Mouse (Mus musculus): Measurements from ENCODE around the gene Prox2. TPM values are rescaled to one million over a fixed set of nuclear protein-coding genes. Genes with fewer than 3 reads are reported as not detected.

Gene Prox2
- total and polyA plus RNA-seq, 2 experiments from 2014 or later, result 1.4 TPM

DNA sequence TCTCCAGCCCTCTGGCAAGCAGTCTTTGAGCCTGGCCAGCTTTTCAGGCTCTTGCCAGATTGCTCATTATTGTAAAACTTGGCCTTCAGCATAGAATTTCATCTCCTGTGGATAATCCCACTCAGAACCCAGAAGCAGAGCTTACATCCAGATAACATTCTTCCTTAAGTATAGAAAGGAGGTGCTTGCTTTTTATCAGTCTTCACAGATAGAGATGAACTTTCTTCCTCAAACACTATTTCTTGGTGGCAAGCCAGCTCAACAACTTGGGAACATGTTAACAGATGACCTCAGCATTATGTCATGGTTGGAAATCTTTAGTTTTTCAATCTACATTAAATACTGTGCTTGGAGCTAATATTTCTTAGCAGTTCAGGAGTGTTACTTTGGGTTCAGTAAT, 39.5 kb downstream of the Prox2 start:
- H3K27me3 ChIP-seq (ENCODE audit: insufficient read depth, low read length), result no peaks in the 10 kb centered on the region
- H3K4me1 ChIP-seq (ENCODE audit: insufficient read depth), result no peaks in the 10 kb centered on the region
- H3K9me3 ChIP-seq (ENCODE audit: low read length), result no peaks in the 10 kb centered on the region
- DNase-seq (no peak), ATAC-seq (no peak)
- H3K4me2 ChIP-seq (ENCODE audit: low read depth), result no peak overlapping the region
- H3K4me3 ChIP-seq (ENCODE audit: low read depth, low read length), result no peak overlapping the region
- no peak overlapping the region for H3K27ac ChIP-seq (ENCODE audit: low read depth, low read length)
- H3K9ac ChIP-seq, result no peak overlapping the region
- no peak for TF ChIP-seq CTCF (IDR thresholded peaks at IDR 0.05; ENCODE audit: low read depth)
- peaks cover 32% of the 10 kb centered on the region for H3K36me3 ChIP-seq (ENCODE audit: insufficient read depth)

DNA sequence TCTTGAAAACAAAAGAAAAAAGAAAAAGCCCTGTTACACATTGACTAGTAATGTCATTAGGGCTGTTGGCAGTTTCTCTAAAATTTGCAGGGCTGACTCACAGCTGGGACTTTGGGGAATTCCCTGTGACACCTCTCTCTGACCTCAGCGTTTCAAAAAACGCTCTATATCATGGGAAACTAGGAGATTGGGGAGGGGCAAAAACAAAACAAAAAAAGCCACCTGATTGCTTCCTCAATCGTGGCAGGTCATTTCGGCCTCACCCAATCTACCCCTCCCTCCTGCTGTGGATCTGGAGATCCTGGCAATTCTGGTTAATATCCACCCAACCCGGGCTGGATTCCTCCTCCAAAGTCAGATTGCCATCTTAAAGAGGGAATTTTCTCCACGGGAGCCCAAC, 59.3 kb downstream of the Prox2 start:
- Histone ChIP-seq H3K27me3 (ENCODE audit: insufficient read depth, low read length) (no peaks in the 10 kb centered on the region), H3K9ac (no peak overlapping the region), H3K27ac (ENCODE audit: low read depth, low read length) (no peak overlapping the region), H3K4me3 (ENCODE audit: low read depth, low read length) (no peak overlapping the region), H3K36me3 (ENCODE audit: insufficient read depth) (peaks cover 57% of the 10 kb centered on the region), H3K9me3 (ENCODE audit: low read length) (no peaks in the 10 kb centered on the region), H3K4me2 (ENCODE audit: low read depth) (no peak overlapping the region), H3K4me1 (ENCODE audit: insufficient read depth) (no peaks in the 10 kb centered on the region)
- ATAC-seq, result no peak
- WGBS, result 82% methylated on average over 6 of the region's 6 CpGs
- TF ChIP-seq CTCF (IDR thresholded peaks at IDR 0.05; ENCODE audit: low read depth), result no peak
- DNase-seq, result no peak

Other genes with a start within 250 kb of the Prox2 start
- 0.76 and 1.2 TPM in 2 replicates for gene Ltbp2, start 234.2 kb downstream of the Prox2 start, total RNA-seq (2014; rRNA removed)
- 0.10 and 0.51 TPM in 2 replicates for gene Ltbp2, start 234.2 kb downstream of the Prox2 start, polyA plus RNA-seq (2015; fragmentation: Nextera tagmentation; extraction: Ambion mirVana)
- gene Fcf1, start 139.9 kb downstream of the Prox2 start, total RNA-seq (2014; rRNA removed), result 38.6 and 44.5 TPM in 2 replicates
- 92.9 and 112 TPM in 2 replicates for gene Fcf1, start 139.9 kb downstream of the Prox2 start, polyA plus RNA-seq (2015; fragmentation: Nextera tagmentation; extraction: Ambion mirVana)
- 81.6 and 96.9 TPM in 2 replicates for gene Arel1, start 139.9 kb downstream of the Prox2 start, total RNA-seq (2014; rRNA removed)
- 26.5 and 32.8 TPM in 2 replicates for gene Arel1, start 139.9 kb downstream of the Prox2 start, polyA plus RNA-seq (2015; fragmentation: Nextera tagmentation; extraction: Ambion mirVana)
- gene Ylpm1, start 114.4 kb downstream of the Prox2 start, total RNA-seq (2014; rRNA removed), result 51.2 and 59.6 TPM in 2 replicates
- gene Ylpm1, start 114.4 kb downstream of the Prox2 start, polyA plus RNA-seq (2015; fragmentation: Nextera tagmentation; extraction: Ambion mirVana), result 17.3 and 23.4 TPM in 2 replicates
- 109 and 121 TPM in 2 replicates for gene Dlst, start 74 bp upstream of the Prox2 start, total RNA-seq (2014; rRNA removed)
- 80.8 and 92.8 TPM in 2 replicates for gene Dlst, start 74 bp upstream of the Prox2 start, polyA plus RNA-seq (2015; fragmentation: Nextera tagmentation; extraction: Ambion mirVana)
- gene Rps6kl1, start 40.5 kb upstream of the Prox2 start, total RNA-seq (2014; rRNA removed), result 32.9 and 33.8 TPM in 2 replicates
- 28.9 and 31.6 TPM in 2 replicates for gene Rps6kl1, start 40.5 kb upstream of the Prox2 start, polyA plus RNA-seq (2015; fragmentation: Nextera tagmentation; extraction: Ambion mirVana)
- gene Pgf, start 67.0 kb upstream of the Prox2 start, total RNA-seq (2014; rRNA removed), result 5.3 and 7.8 TPM in 2 replicates
- 7.6 and 8.9 TPM in 2 replicates for gene Pgf, start 67.0 kb upstream of the Prox2 start, polyA plus RNA-seq (2015; fragmentation: Nextera tagmentation; extraction: Ambion mirVana)
- gene Eif2b2, start 108.7 kb upstream of the Prox2 start, total RNA-seq (2014; rRNA removed), result 65.5 and 69.0 TPM in 2 replicates
- 78.3 and 86.9 TPM in 2 replicates for gene Eif2b2, start 108.7 kb upstream of the Prox2 start, polyA plus RNA-seq (2015; fragmentation: Nextera tagmentation; extraction: Ambion mirVana)
- gene Mlh3, start 159.8 kb upstream of the Prox2 start, total RNA-seq (2014; rRNA removed), result 9.2 and 10.5 TPM in 2 replicates
- 4.3 and 5.8 TPM in 2 replicates for gene Mlh3, start 159.8 kb upstream of the Prox2 start, polyA plus RNA-seq (2015; fragmentation: Nextera tagmentation; extraction: Ambion mirVana)
- gene Acyp1, start 177.7 kb upstream of the Prox2 start, total RNA-seq (2014; rRNA removed), result 24.5 and 39.6 TPM in 2 replicates
- 44.4 and 50.7 TPM in 2 replicates for gene Acyp1, start 177.7 kb upstream of the Prox2 start, polyA plus RNA-seq (2015; fragmentation: Nextera tagmentation; extraction: Ambion mirVana)
- 0.69 and 1.3 TPM in 2 replicates for gene Zc2hc1c, start 177.8 kb upstream of the Prox2 start, total RNA-seq (2014; rRNA removed)
- gene Zc2hc1c, start 177.8 kb upstream of the Prox2 start, polyA plus RNA-seq (2015; fragmentation: Nextera tagmentation; extraction: Ambion mirVana), result 0.75 and 1.1 TPM in 2 replicates
- gene Nek9, start 228.6 kb upstream of the Prox2 start, total RNA-seq (2014; rRNA removed), result 19.0 and 23.2 TPM in 2 replicates
- gene Nek9, start 228.6 kb upstream of the Prox2 start, polyA plus RNA-seq (2015; fragmentation: Nextera tagmentation; extraction: Ambion mirVana), result 6.6 and 8.5 TPM in 2 replicates

All from forebrain, postnatal 0 days (tissue).